Mouse (Mus musculus) liver, embryonic 16.5 days (tissue): Measurements from ENCODE around the gene Pnpla8. TPM values are rescaled to one million over a fixed set of nuclear protein-coding genes. Genes with fewer than 3 reads are reported as not detected.
A peak's percentile ranks its signal among the peaks of the same experiment; 100 is the strongest.

ENCODE experiments used
- ATAC-seq: fragments of 200-750 bp; cut with Nextera tagmentation; 2 replicates; pipeline ENCODE4 v1.8.0; 2017; ENCODE audit warnings: low read depth, mild to moderate bottlenecking, moderate number of reproducible peaks, moderate library complexity
- H3K27ac ChIP-seq: fragments of 300-500 bp; sonication (generic); 2 replicates; pipeline ENCODE4 v1.5.1; 2014; ENCODE audit warnings: mild to moderate bottlenecking, low read length
- H3K27me3 ChIP-seq: fragments of 300-500 bp; sonication (generic); 2 replicates; pipeline ENCODE4 v1.6.1; 2014; ENCODE audit warnings: low read depth, low read length, mixed read lengths; ENCODE audit not compliant: control insufficient read depth, insufficient read depth
- H3K36me3 ChIP-seq: fragments of 300-500 bp; sonication (generic); 2 replicates; pipeline ENCODE4 v1.6.1; 2014; ENCODE audit warnings: mild to moderate bottlenecking; ENCODE audit not compliant: control insufficient read depth, insufficient read depth
- H3K4me1 ChIP-seq: fragments of 300-500 bp; sonication (generic); 2 replicates; pipeline ENCODE4 v1.6.1; 2014; ENCODE audit warnings: low read depth, low read length, mixed read lengths; ENCODE audit not compliant: control insufficient read depth
- H3K4me2 ChIP-seq: fragments of 300-500 bp; sonication (generic); 2 replicates; pipeline ENCODE4 v1.6.1; 2014; ENCODE audit warnings: low read depth, low read length, mixed read lengths
- H3K4me3 ChIP-seq: fragments of 300-500 bp; sonication (generic); 2 replicates; pipeline ENCODE4 v1.5.1; 2014; ENCODE audit warnings: low read depth, mild to moderate bottlenecking, low read length
- H3K9ac ChIP-seq: fragments of 300-500 bp; sonication (generic); 2 replicates; pipeline ENCODE4 v1.6.1; 2014; ENCODE audit warnings: low read depth, low read length
- H3K9me3 ChIP-seq: fragments of 300-500 bp; sonication (generic); replicated peaks from 2 replicates; pipeline ENCODE4 v1.6.1; 2016; ENCODE audit warnings: low read length; ENCODE audit not compliant: control insufficient read depth
- WGBS: fragments of 180-500 bp; shearing (Covaris S2); extraction: QIAGEN DNeasy Blood & Tissue Kit; methylation state at CpG from one replicate; pipeline ENCODE4 v1.1.7; 2014; ENCODE audit not compliant: insufficient replicate concordance; 5-methylcytosine and 5-hydroxymethylcytosine counted together
- polyA plus RNA-seq: library from polyadenylated mRNA; unstranded; fragments of >200 nt; fragmentation: Nextera tagmentation; extraction: Ambion mirVana; gene quantifications from 2 replicates; pipeline ENCODE4 v1.2.1, GENCODE M21; 2015

Pnpla8 gene
- polyA plus RNA-seq, 1 experiment from 2014 or later, result 27.4 TPM

DNA sequence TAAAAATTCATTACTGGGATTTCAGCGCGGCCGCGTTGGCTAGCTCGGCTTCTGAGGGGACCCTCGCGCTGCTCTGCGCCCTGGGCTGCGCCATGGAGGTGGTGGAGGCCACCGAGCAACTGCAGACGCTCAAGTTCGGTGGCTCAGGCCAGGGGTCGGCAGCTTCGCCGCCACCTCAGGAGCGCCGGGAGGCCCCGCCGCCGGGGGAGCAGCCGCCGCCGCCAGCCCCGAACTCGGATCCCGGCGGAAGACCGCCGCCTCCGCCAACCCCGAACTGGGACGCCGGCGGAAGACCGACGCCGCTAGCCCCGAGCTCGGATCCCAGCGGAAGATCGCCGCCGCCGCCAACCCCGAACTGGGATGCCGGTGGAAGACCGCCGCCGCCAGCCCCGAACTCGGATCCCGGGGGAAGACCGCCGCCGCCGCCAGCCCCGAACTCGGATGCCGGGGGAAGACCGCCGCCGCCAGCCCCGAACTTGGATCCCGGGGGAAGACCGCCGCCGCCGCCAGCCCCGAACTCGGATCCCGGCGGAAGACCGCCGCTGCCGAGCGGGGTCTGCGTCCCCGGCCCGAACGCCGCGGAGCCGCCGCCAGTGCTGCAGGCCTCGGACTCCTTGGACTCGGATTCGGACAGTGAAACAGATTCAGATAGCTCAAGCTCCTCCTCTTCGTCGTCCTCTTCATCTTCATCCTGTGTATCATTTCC lies 634 bp downstream of the Pnpla8 start:
- Histone ChIP-seq H3K9me3 (no peaks in the 10 kb centered on the region), H3K4me1 (no peaks in the 10 kb centered on the region), H3K36me3 (no peaks in the 10 kb centered on the region), H3K27me3 (peaks cover 11% of the 10 kb centered on the region), H3K9ac (peak overlapping the region; percentile 37; the same call in 1 of the 2 replicates), H3K27ac (no peak overlapping the region), H3K4me3 (peak overlapping the region; percentile 56), H3K4me2 (peak overlapping the region; percentile 69)
- ATAC-seq, result no peak
- WGBS, result 1% methylated on average over 87 of the region's 89 CpGs

DNA sequence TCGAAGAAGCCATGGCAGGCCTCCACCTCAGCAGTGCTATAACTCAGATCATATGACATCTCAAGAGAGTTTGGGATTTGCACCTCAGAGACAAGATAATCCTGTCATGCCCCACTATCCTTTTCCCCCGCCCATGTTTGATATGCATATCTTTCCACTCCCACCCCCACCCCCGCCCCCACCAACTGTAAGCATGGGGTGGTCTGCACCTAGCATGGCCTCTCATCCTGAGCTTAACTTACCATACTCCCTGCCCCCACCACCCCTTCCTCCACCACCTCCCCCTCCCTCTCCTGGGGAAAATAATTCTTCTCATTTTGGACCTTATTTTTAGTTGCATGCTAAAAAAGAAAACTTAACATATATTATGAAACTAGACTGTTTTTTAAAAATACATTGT lies 1.9 kb downstream of the Pnpla8 start:
- Histone ChIP-seq H3K9ac (no peak overlapping the region), H3K4me1 (no peaks in the 10 kb centered on the region), H3K27ac (no peak overlapping the region), H3K27me3 (peaks cover 11% of the 10 kb centered on the region), H3K36me3 (no peaks in the 10 kb centered on the region), H3K4me2 (no peak overlapping the region), H3K4me3 (no peak overlapping the region), H3K9me3 (no peaks in the 10 kb centered on the region)
- 47% methylated on average over 3 of the region's 3 CpGs for WGBS
- ATAC-seq, result no peak

DNA sequence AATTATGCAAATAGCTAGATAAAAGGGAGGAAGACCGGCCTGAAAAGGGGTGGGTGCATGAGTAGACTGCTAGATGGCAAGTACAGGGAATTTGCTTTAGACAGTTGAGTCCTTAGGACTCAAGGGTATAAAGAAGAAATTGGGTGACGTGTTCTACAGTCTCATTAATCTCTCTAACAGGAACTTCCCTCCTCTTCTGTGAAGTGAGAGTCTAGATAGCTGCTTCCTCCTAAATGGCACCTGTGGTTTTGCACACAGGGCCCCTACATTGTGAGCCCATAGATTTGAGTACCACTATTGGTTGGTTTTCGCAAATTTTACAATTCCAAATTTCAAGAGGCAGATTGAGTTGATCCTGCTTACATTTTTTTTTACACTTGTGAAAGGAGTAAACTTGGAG lies 3.5 kb downstream of the Pnpla8 start:
- WGBS, result 30% methylated on average over 3 of the region's 3 CpGs
- Histone ChIP-seq H3K9me3 (no peaks in the 10 kb centered on the region), H3K4me3 (no peak overlapping the region), H3K9ac (no peak overlapping the region), H3K4me2 (no peak overlapping the region), H3K27ac (no peak overlapping the region), H3K4me1 (no peaks in the 10 kb centered on the region), H3K36me3 (no peaks in the 10 kb centered on the region), H3K27me3 (peaks cover 11% of the 10 kb centered on the region)
- ATAC-seq, result no peak

DNA sequence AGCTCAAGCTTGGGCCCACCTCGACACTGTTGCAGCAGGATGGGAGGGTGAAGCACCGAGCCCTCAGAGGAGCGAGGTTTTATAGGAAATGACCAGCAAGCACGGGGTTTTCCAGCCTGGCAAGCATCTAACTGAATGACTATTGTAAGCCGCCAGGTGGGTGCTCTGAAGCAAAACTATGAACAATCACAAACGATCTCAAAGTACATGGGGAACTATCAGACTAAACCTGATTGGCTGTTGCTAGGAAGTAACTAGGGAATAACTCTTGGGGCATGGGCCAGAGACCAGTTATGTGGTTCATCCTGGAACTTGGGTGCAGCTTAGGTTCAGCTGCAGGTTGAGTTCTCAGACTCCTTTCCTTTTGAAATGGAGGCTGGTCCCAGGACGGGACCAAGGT lies 19.9 kb downstream of the Pnpla8 start:
- Histone ChIP-seq H3K9me3 (no peaks in the 10 kb centered on the region), H3K36me3 (no peaks in the 10 kb centered on the region), H3K4me2 (no peak overlapping the region), H3K9ac (no peak overlapping the region), H3K27ac (no peak overlapping the region), H3K27me3 (no peaks in the 10 kb centered on the region), H3K4me1 (no peaks in the 10 kb centered on the region), H3K4me3 (no peak overlapping the region)
- no peak for ATAC-seq
- WGBS, result 58% methylated on average over 7 of the region's 7 CpGs

DNA sequence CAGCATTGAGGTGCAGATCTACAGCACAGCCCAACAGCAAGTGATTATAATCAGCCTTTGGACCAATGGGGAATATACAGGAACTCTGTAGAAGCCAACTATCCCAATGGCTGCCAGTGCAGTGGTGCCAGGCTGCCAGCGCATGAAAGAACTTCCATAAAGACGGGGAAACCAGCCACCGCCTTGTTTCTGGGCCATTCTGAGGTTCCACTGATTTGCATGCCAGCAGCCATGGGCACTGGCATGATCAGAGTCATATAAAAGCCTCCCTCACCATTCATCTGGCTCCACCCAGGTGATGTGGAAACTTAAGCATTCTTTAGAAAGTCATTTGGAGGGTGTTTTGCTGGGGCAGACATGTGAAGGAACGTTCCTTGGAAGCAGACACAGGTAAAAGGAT lies 21.2 kb downstream of the Pnpla8 start:
- Histone ChIP-seq H3K4me2 (no peak overlapping the region), H3K36me3 (no peaks in the 10 kb centered on the region), H3K27ac (no peak overlapping the region), H3K9ac (no peak overlapping the region), H3K4me1 (no peaks in the 10 kb centered on the region), H3K4me3 (no peak overlapping the region), H3K9me3 (no peaks in the 10 kb centered on the region), H3K27me3 (no peaks in the 10 kb centered on the region)
- no peak for ATAC-seq
- 66% methylated on average over 4 of the region's 4 CpGs for WGBS

DNA sequence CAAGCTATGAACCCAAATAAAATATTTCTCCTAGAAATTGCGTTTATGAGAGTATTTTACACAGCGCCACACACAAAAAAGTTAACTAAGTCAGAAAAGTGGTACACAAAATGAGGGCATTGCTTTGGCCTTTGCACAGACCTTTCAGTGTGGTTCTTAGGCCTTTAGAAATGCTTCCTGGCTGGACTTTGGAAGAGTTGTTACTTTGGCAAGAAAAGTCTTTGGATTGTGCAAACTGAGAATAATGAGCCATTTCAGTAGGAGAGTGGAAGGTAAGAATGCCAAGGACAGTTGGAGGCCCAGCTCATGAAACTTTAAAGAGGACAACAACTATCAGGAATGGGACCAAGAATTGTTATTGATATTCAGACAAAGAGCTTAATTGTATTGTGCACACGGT lies 24.6 kb downstream of the Pnpla8 start:
- no peak overlapping the region for H3K9ac ChIP-seq
- H3K4me1 ChIP-seq, result no peaks in the 10 kb centered on the region
- WGBS, result 67% methylated on average over 3 of the region's 3 CpGs
- no peak overlapping the region for H3K4me3 ChIP-seq
- no peaks in the 10 kb centered on the region for H3K9me3 ChIP-seq
- H3K36me3 ChIP-seq, result no peaks in the 10 kb centered on the region
- no peaks in the 10 kb centered on the region for H3K27me3 ChIP-seq
- no peak for ATAC-seq
- H3K4me2 ChIP-seq, result no peak overlapping the region
- H3K27ac ChIP-seq, result no peak overlapping the region

DNA sequence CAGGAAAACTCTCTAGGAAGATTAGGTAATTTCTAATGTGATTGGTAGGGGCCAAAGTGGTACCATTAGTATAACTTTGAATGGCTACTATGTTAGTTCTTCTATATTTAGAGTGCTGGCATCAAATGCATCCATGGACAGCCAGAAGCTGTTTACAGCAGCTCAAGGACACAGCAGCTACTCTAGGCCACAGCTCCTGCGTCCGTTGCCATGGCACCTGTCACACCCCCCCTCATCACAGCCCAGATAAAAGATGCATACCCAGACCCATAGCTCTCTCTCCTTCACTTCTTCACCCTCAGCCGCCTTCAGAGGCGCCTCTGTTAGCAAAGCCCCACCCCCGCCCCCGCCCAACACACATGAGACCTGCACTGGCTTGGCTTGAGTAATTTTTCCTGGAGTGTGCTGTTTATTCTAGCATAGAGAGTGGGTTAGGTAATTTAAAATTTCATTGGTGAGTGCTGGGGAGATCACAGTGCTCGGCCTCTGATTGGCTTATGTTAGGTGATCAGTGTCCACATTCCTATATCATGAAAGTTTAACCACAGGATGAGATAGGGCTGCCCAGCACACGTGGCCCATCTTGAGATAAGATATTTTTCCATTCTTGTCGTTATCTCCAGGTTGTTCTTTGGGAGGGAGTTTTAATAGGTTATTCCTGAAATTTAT lies 27.3 kb downstream of the Pnpla8 start:
- Histone ChIP-seq H3K4me3 (no peak overlapping the region), H3K27me3 (no peaks in the 10 kb centered on the region), H3K9me3 (no peaks in the 10 kb centered on the region), H3K27ac (no peak overlapping the region), H3K4me2 (no peak overlapping the region), H3K4me1 (no peaks in the 10 kb centered on the region), H3K9ac (no peak overlapping the region), H3K36me3 (no peaks in the 10 kb centered on the region)
- WGBS, result 58% methylated on average over 9 of the region's 9 CpGs
- ATAC-seq, result no peak

DNA sequence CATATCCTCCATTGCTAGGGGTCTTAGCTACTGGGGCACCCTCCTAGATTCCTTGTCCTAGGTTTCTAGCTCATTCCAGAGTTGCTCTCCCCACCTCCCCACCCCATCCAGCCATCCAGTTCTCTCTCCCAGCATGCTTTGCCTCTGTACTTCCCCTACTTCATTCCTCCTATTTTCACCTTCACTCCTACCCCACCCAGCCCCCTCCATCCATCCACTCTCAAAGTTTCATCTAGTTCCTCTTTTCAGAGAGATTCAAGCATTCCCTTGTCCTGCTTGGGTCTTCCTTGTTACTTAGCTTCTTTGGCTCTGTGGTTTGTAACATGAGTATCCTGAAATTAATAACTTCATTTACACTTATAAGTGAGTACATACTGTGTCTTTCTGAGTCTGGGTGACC lies 41.4 kb downstream of the Pnpla8 start:
- no peak overlapping the region for H3K4me2 ChIP-seq
- H3K4me3 ChIP-seq, result no peak overlapping the region
- H3K4me1 ChIP-seq, result no peaks in the 10 kb centered on the region
- no peak for ATAC-seq
- no peaks in the 10 kb centered on the region for H3K36me3 ChIP-seq
- H3K9me3 ChIP-seq, result no peaks in the 10 kb centered on the region
- H3K27ac ChIP-seq, result no peak overlapping the region
- no peaks in the 10 kb centered on the region for H3K27me3 ChIP-seq
- H3K9ac ChIP-seq, result no peak overlapping the region

DNA sequence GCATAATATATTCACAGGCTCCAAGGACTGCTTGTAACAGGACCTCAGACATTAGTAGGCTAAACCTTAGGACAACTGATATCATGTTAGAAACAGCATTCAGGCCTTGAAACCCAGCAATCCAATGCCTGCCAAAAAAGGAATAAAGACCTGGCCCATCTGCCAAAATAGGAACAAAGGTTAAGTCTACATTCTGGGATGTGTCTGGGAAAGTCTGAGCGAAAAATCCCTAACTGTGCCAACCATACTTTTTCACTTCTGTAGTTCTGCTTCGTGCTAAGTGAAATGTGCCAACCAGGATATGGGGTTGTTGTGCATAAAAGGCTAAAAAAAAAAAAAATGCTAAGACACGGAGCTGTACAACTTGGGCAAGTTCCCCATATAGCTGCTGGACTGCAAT lies 44.5 kb downstream of the Pnpla8 start:
- H3K4me3 ChIP-seq, result no peak overlapping the region
- ATAC-seq, result no peak
- H3K36me3 ChIP-seq, result no peaks in the 10 kb centered on the region
- no peak overlapping the region for H3K4me2 ChIP-seq
- H3K27ac ChIP-seq, result no peak overlapping the region
- no peaks in the 10 kb centered on the region for H3K9me3 ChIP-seq
- no peak overlapping the region for H3K9ac ChIP-seq
- 53% methylated on average over 3 of the region's 3 CpGs for WGBS
- H3K4me1 ChIP-seq, result peaks cover 5% of the 10 kb centered on the region
- no peaks in the 10 kb centered on the region for H3K27me3 ChIP-seq
